Mouse (Mus musculus): Measurements from ENCODE around the gene Dnajc8.

GRCm38 (mm10) chr4:132512080-132512479 is 23.3 kb upstream of the Dnajc8 start:
- TF ChIP-seq CTCF (IDR thresholded peaks at IDR 0.05; ENCODE audit: extremely low read depth, insufficient read length, insufficient replicate concordance, low read depth, low read length) = no peak
- TF ChIP-seq POLR2A (IDR thresholded peaks at IDR 0.05; ENCODE audit: low read depth, low read length) = no peak

Data from small intestine, adult 2 months (tissue).